ENCODE assay signal across 9 mouse cellular contexts in the genomic region with DNA sequence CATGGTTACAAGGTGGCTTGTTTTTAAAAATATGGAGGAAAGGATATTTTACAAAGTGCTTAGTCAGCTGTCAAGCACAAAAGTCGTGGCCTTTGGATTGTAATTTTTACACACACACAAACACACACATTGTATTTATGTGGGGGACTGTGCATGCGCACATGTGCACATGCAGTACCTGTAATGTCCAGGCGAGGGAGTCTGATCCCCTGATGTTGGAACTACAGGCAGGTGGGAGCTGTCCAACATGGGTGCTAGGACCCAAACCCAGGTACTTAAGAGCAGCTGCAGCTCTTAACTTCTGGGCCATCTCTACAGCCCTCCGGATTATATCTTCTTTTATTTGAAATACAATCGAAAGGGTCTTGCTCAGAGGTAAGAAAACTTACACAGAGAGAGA.
A peak's percentile ranks its signal among the peaks of the same experiment; 100 is the strongest.
DNase-seq lines count a peak whose midpoint lies in the region; ATAC-seq and TF ChIP-seq lines count a peak whose summit lies in the region.
"Had no signal": no experiment of that assay in that cellular context is flagged by ENCODE, and none has a peak within 500 bp of the region (broad histone marks: within the 10 kb centered on the region; RNA-seq: fewer than 3 reads in every experiment).

No protein-coding gene starts in this region.

- H3ac ChIP-seq in myocyte (ENCODE audit: control insufficient read depth, insufficient read length) = no peak overlapping the region

- no peaks in the 10 kb centered on the region for H3K9me3 ChIP-seq in kidney, postnatal 0 days (replicated peaks; ENCODE audit: low read length)
- H3K9me3 ChIP-seq in ES-E14 (ENCODE audit: control insufficient read depth, insufficient read depth, low read depth, low read length) = no peaks in the 10 kb centered on the region
- peaks cover 5% of the 10 kb centered on the region; the same call in 1 of the 2 replicates for H3K9me3 ChIP-seq in heart, embryonic 12.5 days (replicated peaks)
- H3K9me3 ChIP-seq: limb, embryonic 12.5 days had no signal

- H3K36me3 ChIP-seq in kidney, postnatal 0 days (ENCODE audit: insufficient read depth, low read length) = no peaks in the 10 kb centered on the region
- H3K36me3 ChIP-seq in ES-E14 (ENCODE audit: control insufficient read depth, insufficient read depth, low read length, poor library complexity, severe bottlenecking) (no peaks in the 10 kb centered on the region), myocyte (ENCODE audit: control insufficient read depth, insufficient read depth) (no peaks in the 10 kb centered on the region)
- H3K36me3 ChIP-seq in heart, embryonic 12.5 days = no peaks in the 10 kb centered on the region
- H3K36me3 ChIP-seq: limb, embryonic 12.5 days had no signal

- no peak overlapping the region for H3K4me3 ChIP-seq in kidney, postnatal 0 days (replicated peaks; ENCODE audit: low read depth, low read length)
- H3K4me3 ChIP-seq in ES-E14 (ENCODE audit: insufficient read depth in 1 of 2, low read depth in 1 of 2, low read length in 2 of 2, poor library complexity in 1 of 2, severe bottlenecking in 1 of 2) (no peak overlapping the region), myocyte (no peak overlapping the region)
- H3K4me3 ChIP-seq in heart, embryonic 12.5 days = no peak overlapping the region
- H3K4me3 ChIP-seq: limb, embryonic 12.5 days had no signal

- peak; percentile 49; the same call in 1 of the 2 replicates for TF ChIP-seq CTCF in kidney, postnatal 0 days (IDR thresholded peaks at IDR 0.05; ENCODE audit: low read depth)

- TF ChIP-seq POLR2A in myocyte (IDR thresholded peaks at IDR 0.05; ENCODE audit: insufficient read length, low read depth) = no peak

- H3K4me1 ChIP-seq in kidney, postnatal 0 days (replicated peaks; ENCODE audit: insufficient read depth, low read length) = no peaks in the 10 kb centered on the region
- H3K4me1 ChIP-seq in ES-E14 (ENCODE audit: control insufficient read depth in 2 of 2, insufficient read depth in 2 of 2, low read length in 2 of 2, poor library complexity in 1 of 2) = no peaks in the 10 kb centered on the region
- H3K4me1 ChIP-seq in heart, embryonic 12.5 days (replicated peaks) = no peaks in the 10 kb centered on the region
- H3K4me1 ChIP-seq: limb, embryonic 12.5 days had no signal

- no peaks in the 10 kb centered on the region for H3K27me3 ChIP-seq in kidney, postnatal 0 days (ENCODE audit: insufficient read depth, low read length)
- no peaks in the 10 kb centered on the region for H3K27me3 ChIP-seq in myocyte (ENCODE audit: control insufficient read depth, insufficient read depth, insufficient read length)
- no peaks in the 10 kb centered on the region for H3K27me3 ChIP-seq in heart, embryonic 12.5 days (replicated peaks)

- WGBS in kidney, postnatal 0 days = 64% methylated on average over 5 of the region's 5 CpGs
- 56% methylated on average over 5 of the region's 5 CpGs for WGBS in heart, embryonic 12.5 days

- DNase-seq in kidney, postnatal 0 days (ENCODE audit: low spot score) = no peak
- DNase-seq in kidney, adult 11 months = no peak
- peak; percentile 11 to 42 for DNase-seq in CD8-positive naive resting alpha-beta T cell, adult 2 months (ENCODE audit: low read depth in 2 of 2, low spot score in 2 of 2)
- DNase-seq in ES-E14 (ENCODE audit: low read depth, low spot score) = peak; percentile 66
- DNase-seq: gastrocnemius, postnatal 36 days had no signal

- no peak overlapping the region for H3K9ac ChIP-seq in kidney, postnatal 0 days (ENCODE audit: low read depth, low read length)
- no peak overlapping the region for H3K9ac ChIP-seq in ES-E14 (ENCODE audit: insufficient read depth, low read depth, low read length, poor library complexity, severe bottlenecking)
- H3K9ac ChIP-seq in heart, embryonic 12.5 days = no peak overlapping the region
- H3K9ac ChIP-seq: limb, embryonic 12.5 days had no signal

- H3K27ac ChIP-seq in kidney, postnatal 0 days = no peak overlapping the region
- H3K27ac ChIP-seq in ES-E14 (ENCODE audit: insufficient read depth, low read depth, low read length, poor library complexity, severe bottlenecking) = no peak overlapping the region
- no peak overlapping the region for H3K27ac ChIP-seq in heart, embryonic 12.5 days (ENCODE audit: poor library complexity, severe bottlenecking)
- H3K27ac ChIP-seq: limb, embryonic 12.5 days had no signal

- no peak overlapping the region for H3K4me2 ChIP-seq in kidney, postnatal 0 days (ENCODE audit: low read length)
- H3K4me2 ChIP-seq in myocyte (ENCODE audit: low read depth) = no peak overlapping the region
- no peak overlapping the region for H3K4me2 ChIP-seq in heart, embryonic 12.5 days
- H3K4me2 ChIP-seq: limb, embryonic 12.5 days had no signal

- ATAC-seq in kidney, postnatal 0 days (replicated peaks; ENCODE audit: low FRiP score, low read depth) = no peak
- ATAC-seq in megakaryocyte, adult 5-6 weeks (ENCODE audit: poor library complexity, severe bottlenecking) = no peak
- no peak for ATAC-seq in heart, embryonic 12.5 days (ENCODE audit: insufficient number of reproducible peaks, low FRiP score)

- in situ Hi-C loops in ES-E14 (cut with MboI; ENCODE audit: low sequenced_read_pairs in 2 of 2, unreplicated experiment in 2 of 2) = loop anchor here in 1 of 2 experiments (10.0 kb wide), 1 partner anchor 1031 kb away; no protein-coding TSS in a partner anchor

- no peaks in the 10 kb centered on the region for H3K79me2 ChIP-seq in myocyte (ENCODE audit: control insufficient read depth, insufficient read depth)

TF ChIP-seq in ES-E14, 5 proteins besides CTCF, POLR2A, EP300 and RAD21:
- TF ChIP-seq MAFK (IDR thresholded peaks at IDR 0.05; ENCODE audit: insufficient read depth, low read depth, low read length) = 0 out of 2 replicates have a peak, but pooled peaks have one; percentile 24
- TF ChIP-seq ZNF384 (IDR thresholded peaks at IDR 0.05; ENCODE audit: low read depth, low read length) = no peak
- TF ChIP-seq HCFC1 (IDR thresholded peaks at IDR 0.05; ENCODE audit: borderline replicate concordance, insufficient read depth, low read length) = no peak
- TF ChIP-seq ZC3H11A (IDR thresholded peaks at IDR 0.05; ENCODE audit: borderline replicate concordance, low read depth, low read length) = peak; percentile 96
- TF ChIP-seq CHD2 (IDR thresholded peaks at IDR 0.05; ENCODE audit: low read depth, low read length) = no peak
TF ChIP-seq in ES-E14: peak in this region for 2.

TF ChIP-seq in myocyte, 11 proteins besides CTCF, POLR2A, EP300 and RAD21:
- TF ChIP-seq USF1 (IDR thresholded peaks at IDR 0.05; ENCODE audit: low read depth) (no peak), REST (IDR thresholded peaks at IDR 0.05; ENCODE audit: insufficient read depth, insufficient read length) (peak; percentile 41)

Comparison
In these comparisons a context has a peak if more than half of its experiments do, and no peak if none do; other contexts are left out.
1. DNase-seq: peak in CD8-positive naive resting alpha-beta T cell, adult 2 months (2 of 2) and ES-E14 (single experiment); none in kidney, postnatal 0 days (single experiment) and kidney, adult 11 months (single experiment).